Mouse (Mus musculus) midbrain, embryonic 11.5 days (tissue): ENCODE measurements around the gene Cela1. TPM values are rescaled to one million over a fixed set of nuclear protein-coding genes. Genes with fewer than 3 reads are reported as not detected.

Experiments used
- ATAC-seq: fragments of 200-750 bp; cut with Nextera tagmentation; 2 replicates; pipeline ENCODE4 v1.8.0; 2017; ENCODE audit warnings: moderate TSS enrichment, moderate library complexity; ENCODE audit not compliant: low FRiP score
- DNase-seq: peaks from one replicate; pipeline ENCODE4 v3.0.0; 2015; ENCODE audit warnings: low spot score; ENCODE audit errors: missing footprints
- H3K27ac ChIP-seq: fragments of 300-500 bp; sonication (generic); 2 replicates; pipeline ENCODE4 v1.5.1; 2014; ENCODE audit warnings: low read depth, low read length
- H3K27me3 ChIP-seq: fragments of 300-500 bp; sonication (generic); 2 replicates; pipeline ENCODE4 v1.6.1; 2014; ENCODE audit warnings: mild to moderate bottlenecking, low read length, moderate library complexity, mixed read lengths; ENCODE audit not compliant: control insufficient read depth, insufficient read depth
- H3K36me3 ChIP-seq: fragments of 300-500 bp; sonication (generic); 2 replicates; pipeline ENCODE4 v1.6.1; 2014; ENCODE audit warnings: mild to moderate bottlenecking, low read length, moderate library complexity, mixed read lengths; ENCODE audit not compliant: control insufficient read depth, insufficient read depth
- H3K4me1 ChIP-seq: fragments of 300-500 bp; sonication (generic); 2 replicates; pipeline ENCODE4 v1.6.1; 2014; ENCODE audit warnings: low read length; ENCODE audit not compliant: control insufficient read depth, insufficient read depth
- H3K4me2 ChIP-seq: fragments of 300-500 bp; sonication (generic); 2 replicates; pipeline ENCODE4 v1.6.1; 2014; ENCODE audit warnings: mild to moderate bottlenecking, moderate library complexity
- H3K4me3 ChIP-seq: fragments of 300-500 bp; sonication (generic); 2 replicates; pipeline ENCODE4 v1.5.1; 2014; ENCODE audit warnings: low read depth, low read length
- H3K9ac ChIP-seq: fragments of 300-500 bp; sonication (generic); 2 replicates; pipeline ENCODE4 v1.6.1; 2014; ENCODE audit warnings: low read length
- H3K9me3 ChIP-seq: fragments of 300-500 bp; sonication (generic); 2 replicates; pipeline ENCODE4 v1.6.1; 2016; ENCODE audit warnings: low read length; ENCODE audit not compliant: control insufficient read depth
- WGBS: fragments of 180-500 bp; shearing (Covaris S2); extraction: QIAGEN DNeasy Blood & Tissue Kit; methylation state at CpG from one replicate; pipeline ENCODE4 v1.1.7; 2014; 5-methylcytosine and 5-hydroxymethylcytosine counted together
- polyA plus RNA-seq: library from polyadenylated mRNA; unstranded; fragments of >200 nt; fragmentation: Nextera tagmentation; extraction: Ambion mirVana; gene quantifications from 2 replicates; pipeline ENCODE4 v1.2.1, GENCODE M21; 2014

Cela1 gene
- 1.1 and 1.4 TPM in 2 replicates for polyA plus RNA-seq

GRCm38 (mm10) chr15:100687430-100687971 is at the start of gene Cela1:
Gene Cela1, minus strand, starts transcription at chr15:100687921.
- Histone ChIP-seq H3K4me2 (no peak within 1 kb of the TSS), H3K27ac (no peak within 1 kb of the TSS), H3K36me3 (no peaks in the 10 kb centered on the region), H3K9me3 (peaks cover 5% of the 10 kb centered on the region; the same call in 1 of the 2 replicates), H3K27me3 (no peaks in the 10 kb centered on the region), H3K4me3 (no peak within 1 kb of the TSS), H3K9ac (no peak within 1 kb of the TSS), H3K4me1 (no peaks in the 10 kb centered on the region)
- DNase-seq (no peak), ATAC-seq (no peak)
- 89% methylated on average over 8 of the region's 8 CpGs for WGBS

- ATAC-seq (no peak), DNase-seq (no peak)
- Histone ChIP-seq H3K4me2 (no peak overlapping the region), H3K27ac (no peak overlapping the region), H3K4me3 (no peak overlapping the region), H3K4me1 (no peaks in the 10 kb centered on the region), H3K9ac (no peak overlapping the region), H3K36me3 (no peaks in the 10 kb centered on the region), H3K9me3 (no peaks in the 10 kb centered on the region), H3K27me3 (peaks cover 4% of the 10 kb centered on the region; the same call in 1 of the 2 replicates)
- WGBS, result 88% methylated on average over 9 of the region's 9 CpGs
These were observed 48.2 kb upstream of the Cela1 start for GRCm38 (mm10) chr15:100735953-100736300.

GRCm38 (mm10) chr15:100735095-100735952 is 47.6 kb upstream of the Cela1 start:
- peaks cover 8% of the 10 kb centered on the region; the same call in 1 of the 2 replicates for H3K27me3 ChIP-seq
- H3K4me1 ChIP-seq, result no peaks in the 10 kb centered on the region
- DNase-seq (no peak), ATAC-seq (no peak)
- H3K9me3 ChIP-seq, result no peaks in the 10 kb centered on the region
- H3K36me3 ChIP-seq, result no peaks in the 10 kb centered on the region
- no peak overlapping the region for H3K27ac ChIP-seq
- no peak overlapping the region for H3K4me2 ChIP-seq
- H3K9ac ChIP-seq, result no peak overlapping the region
- WGBS, result 89% methylated on average over 14 of the region's 15 CpGs
- H3K4me3 ChIP-seq, result no peak overlapping the region

GRCm38 (mm10) chr15:100732580-100732979 is 44.9 kb upstream of the Cela1 start:
- no peak overlapping the region for H3K4me3 ChIP-seq
- peaks cover 9% of the 10 kb centered on the region for H3K4me1 ChIP-seq
- H3K36me3 ChIP-seq, result no peaks in the 10 kb centered on the region
- H3K9me3 ChIP-seq, result no peaks in the 10 kb centered on the region
- H3K9ac ChIP-seq, result no peak overlapping the region
- H3K4me2 ChIP-seq, result no peak overlapping the region
- peaks cover 36% of the 10 kb centered on the region for H3K27me3 ChIP-seq
- DNase-seq (no peak), ATAC-seq (no peak)
- H3K27ac ChIP-seq, result no peak overlapping the region
- 50% methylated on average over 5 of the region's 5 CpGs for WGBS

- no peak overlapping the region for H3K9ac ChIP-seq
- 49% methylated on average over 9 of the region's 9 CpGs for WGBS
- H3K9me3 ChIP-seq, result no peaks in the 10 kb centered on the region
- H3K4me3 ChIP-seq, result no peak overlapping the region
- H3K4me2 ChIP-seq, result no peak overlapping the region
- no peak overlapping the region for H3K27ac ChIP-seq
- peaks cover 36% of the 10 kb centered on the region for H3K27me3 ChIP-seq
- no peaks in the 10 kb centered on the region for H3K36me3 ChIP-seq
- ATAC-seq (no peak), DNase-seq (no peak)
- H3K4me1 ChIP-seq, result peaks cover 9% of the 10 kb centered on the region
These were observed 43.4 kb upstream of the Cela1 start for GRCm38 (mm10) chr15:100731081-100731480.

- WGBS, result 5% methylated on average over 57 of the region's 57 CpGs
- DNase-seq, result peak; percentile 93
- 0 out of 2 replicates have a peak, but pooled peaks have one; percentile 52 for ATAC-seq
- Histone ChIP-seq H3K4me1 (peaks cover 9% of the 10 kb centered on the region), H3K27me3 (peaks cover 36% of the 10 kb centered on the region), H3K9me3 (no peaks in the 10 kb centered on the region), H3K4me2 (peak within 1 kb of the TSS; percentile 52), H3K27ac (no peak within 1 kb of the TSS), H3K4me3 (peak within 1 kb of the TSS; percentile 34), H3K36me3 (no peaks in the 10 kb centered on the region), H3K9ac (peak within 1 kb of the TSS; percentile 40)
These were observed 41.7 kb upstream of the Cela1 start, which contains the start of gene Galnt6 for GRCm38 (mm10) chr15:100729281-100729985. Gene Galnt6, minus strand, starts transcription at chr15:100729376.

GRCm38 (mm10) chr15:100728586-100728985 is 40.9 kb upstream of the Cela1 start:
- no peak for ATAC-seq
- Histone ChIP-seq H3K9ac (peak overlapping the region; percentile 40; the same call in 1 of the 2 replicates), H3K9me3 (no peaks in the 10 kb centered on the region), H3K4me1 (peaks cover 9% of the 10 kb centered on the region), H3K36me3 (no peaks in the 10 kb centered on the region), H3K27me3 (peaks cover 36% of the 10 kb centered on the region), H3K27ac (no peak overlapping the region), H3K4me3 (peak overlapping the region; percentile 34), H3K4me2 (peak overlapping the region; percentile 52)
- WGBS, result 31% methylated on average over 9 of the region's 9 CpGs
- DNase-seq, result peak; percentile 87

GRCm38 (mm10) chr15:100727834-100728233 is 40.1 kb upstream of the Cela1 start:
- Histone ChIP-seq H3K4me1 (peaks cover 9% of the 10 kb centered on the region), H3K9me3 (no peaks in the 10 kb centered on the region), H3K9ac (no peak overlapping the region), H3K27ac (no peak overlapping the region), H3K36me3 (no peaks in the 10 kb centered on the region), H3K4me3 (no peak overlapping the region), H3K27me3 (peaks cover 36% of the 10 kb centered on the region), H3K4me2 (no peak overlapping the region)
- no peak for DNase-seq
- WGBS, result 86% methylated on average over 11 of the region's 11 CpGs
- no peak for ATAC-seq

- Histone ChIP-seq H3K36me3 (no peaks in the 10 kb centered on the region), H3K9ac (no peak overlapping the region), H3K9me3 (no peaks in the 10 kb centered on the region), H3K4me1 (peaks cover 9% of the 10 kb centered on the region), H3K27ac (no peak overlapping the region), H3K4me3 (no peak overlapping the region), H3K4me2 (no peak overlapping the region), H3K27me3 (peaks cover 36% of the 10 kb centered on the region)
- 89% methylated on average over 11 of the region's 11 CpGs for WGBS
- ATAC-seq, result no peak
- no peak for DNase-seq
These were observed 39.0 kb upstream of the Cela1 start for GRCm38 (mm10) chr15:100726721-100727120.
